Mouse (Mus musculus) liver (tissue): Measurements from ENCODE around the gene B4galt3.

Experiments
- DNase-seq: peaks from one replicate; pipeline ENCODE4 v3.0.0-alpha.2; 2020; ENCODE audit warnings: mixed read lengths

The B4galt3 gene

GRCm38 (mm10) chr1:171269848-171270572, at the start of gene B4galt3:
TSS of gene B4galt3 (plus strand) at chr1:171270328.
- DNase-seq: peak; percentile 99

GRCm38 (mm10) chr1:171220871-171221270, 49.3 kb upstream of the B4galt3 start:
- DNase-seq: peak; percentile 86

GRCm38 (mm10) chr1:171221281-171222193, 48.6 kb upstream of the B4galt3 start:
- no peak for DNase-seq

- peak; percentile 93 for DNase-seq
Measured at GRCm38 (mm10) chr1:171222238-171223155, 47.6 kb upstream of the B4galt3 start, which contains the start of gene Tomm40l. TSS of gene Tomm40l (minus strand) at chr1:171222514.

GRCm38 (mm10) chr1:171223168-171223567, 47.0 kb upstream of the B4galt3 start:
- DNase-seq: no peak

- peak; percentile 60 for DNase-seq
Measured at GRCm38 (mm10) chr1:171223796-171224195, 46.3 kb upstream of the B4galt3 start.

GRCm38 (mm10) chr1:171224857-171225256, 45.3 kb upstream of the B4galt3 start, which contains the start of gene Apoa2:
TSS of gene Apoa2 (plus strand) at chr1:171225054.
- DNase-seq: peak; percentile 62

GRCm38 (mm10) chr1:171226780-171227179, 43.3 kb upstream of the B4galt3 start:
- DNase-seq: no peak

GRCm38 (mm10) chr1:171227879-171228278, 42.2 kb upstream of the B4galt3 start:
- no peak for DNase-seq

GRCm38 (mm10) chr1:171229750-171230149, 40.4 kb upstream of the B4galt3 start:
- no peak for DNase-seq

- DNase-seq: no peak
Measured at GRCm38 (mm10) chr1:171230215-171230614, 39.9 kb upstream of the B4galt3 start.

- DNase-seq: no peak
Measured at GRCm38 (mm10) chr1:171231844-171232243, 38.3 kb upstream of the B4galt3 start.

GRCm38 (mm10) chr1:171232348-171232747, 37.8 kb upstream of the B4galt3 start:
- DNase-seq: no peak

GRCm38 (mm10) chr1:171232800-171233730, 37.1 kb upstream of the B4galt3 start:
- DNase-seq: no peak

GRCm38 (mm10) chr1:171234126-171234525, 36.0 kb upstream of the B4galt3 start, which contains the start of gene Fcer1g:
TSS of gene Fcer1g (minus strand) at chr1:171234365.
- no peak for DNase-seq

GRCm38 (mm10) chr1:171234538-171234937, 35.6 kb upstream of the B4galt3 start:
- DNase-seq: no peak

- DNase-seq: no peak
Measured at GRCm38 (mm10) chr1:171235791-171236190, 34.3 kb upstream of the B4galt3 start.

GRCm38 (mm10) chr1:171237438-171237837, 32.7 kb upstream of the B4galt3 start:
- no peak for DNase-seq

- DNase-seq: peak; percentile 68
Measured at GRCm38 (mm10) chr1:171238463-171238862, 31.7 kb upstream of the B4galt3 start.

GRCm38 (mm10) chr1:171239992-171240744, 30.0 kb upstream of the B4galt3 start:
- DNase-seq: no peak
